Mouse (Mus musculus): ENCODE data around the gene Trim11.

Trim11 gene

DNA sequence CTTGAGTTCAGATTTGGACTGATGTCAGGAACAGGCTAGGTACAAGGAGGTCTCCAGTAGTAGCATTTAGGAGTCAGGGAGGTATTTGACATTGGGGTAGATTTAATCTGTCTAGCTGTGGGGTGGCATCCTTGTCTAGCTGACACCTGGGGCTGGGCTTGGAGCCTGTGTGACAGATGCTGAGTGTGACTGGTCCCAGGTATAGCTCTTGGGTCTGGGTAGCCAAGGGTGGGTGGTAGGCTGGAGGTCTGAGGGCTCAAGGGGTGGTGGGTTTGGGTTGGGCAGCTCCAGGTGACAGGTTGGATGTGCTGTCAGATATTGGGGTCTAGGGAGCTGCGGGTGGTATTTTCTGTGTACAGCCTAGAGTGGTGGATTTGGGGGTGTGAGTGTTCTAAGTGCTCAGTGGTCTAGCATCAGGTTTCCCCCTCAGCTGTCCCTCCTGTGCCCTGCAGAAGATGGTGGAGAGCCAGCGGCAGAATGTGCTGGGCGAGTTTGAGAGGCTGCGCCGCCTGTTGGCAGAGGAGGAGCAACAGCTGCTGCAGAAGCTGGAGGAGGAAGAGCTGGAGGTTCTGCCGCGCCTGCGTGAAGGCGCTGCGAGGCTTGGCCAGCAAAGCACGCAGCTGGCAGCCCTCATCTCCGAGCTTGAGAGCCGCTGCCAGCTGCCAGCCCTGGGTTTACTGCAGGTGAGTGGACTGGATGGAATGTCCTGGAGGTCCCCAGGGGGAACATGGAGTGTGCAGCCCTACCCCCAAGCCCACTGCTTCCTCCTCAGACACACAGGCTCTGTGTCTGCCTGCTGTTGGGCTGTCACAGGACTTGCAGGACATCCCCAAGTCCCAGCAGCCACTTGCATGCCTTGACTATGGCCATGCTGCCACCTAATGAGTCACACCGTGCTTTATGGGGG, 3.9 kb downstream of the Trim11 start:
- peak; percentile 56 for DNase-seq (ENCODE audit: low read depth)

DNA sequence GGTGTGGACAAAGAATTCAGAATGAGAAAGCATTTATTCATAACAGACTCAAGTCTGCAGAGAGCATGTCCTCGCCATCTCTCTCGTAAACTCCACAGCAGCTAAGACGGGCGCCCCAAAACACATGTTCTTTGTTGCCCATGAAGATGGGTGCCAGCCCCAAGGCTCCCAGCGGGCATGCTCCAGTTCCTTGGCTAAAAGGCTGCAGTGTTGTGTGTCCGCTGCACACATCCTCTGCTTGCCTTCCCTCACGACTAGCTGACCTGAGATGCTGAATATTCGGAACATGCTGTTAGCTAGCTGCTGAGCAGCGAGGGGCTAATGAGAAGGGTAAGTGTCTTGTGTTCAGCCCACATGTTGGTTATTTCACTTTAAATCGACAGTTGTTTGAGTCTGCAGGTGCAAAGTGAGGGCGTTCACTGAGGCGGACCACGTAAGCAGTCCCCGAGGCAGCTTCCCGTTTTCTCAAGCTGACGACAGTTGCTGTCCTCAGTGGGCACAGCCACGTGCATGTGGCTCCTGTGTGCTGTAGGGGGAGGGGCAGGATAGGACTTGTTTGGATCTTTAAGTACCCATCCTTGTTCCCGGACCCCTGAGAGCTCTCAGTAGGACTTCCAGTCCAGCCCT, 4.7 kb downstream of the Trim11 start:
- no peak for DNase-seq (ENCODE audit: low read depth)

DNA sequence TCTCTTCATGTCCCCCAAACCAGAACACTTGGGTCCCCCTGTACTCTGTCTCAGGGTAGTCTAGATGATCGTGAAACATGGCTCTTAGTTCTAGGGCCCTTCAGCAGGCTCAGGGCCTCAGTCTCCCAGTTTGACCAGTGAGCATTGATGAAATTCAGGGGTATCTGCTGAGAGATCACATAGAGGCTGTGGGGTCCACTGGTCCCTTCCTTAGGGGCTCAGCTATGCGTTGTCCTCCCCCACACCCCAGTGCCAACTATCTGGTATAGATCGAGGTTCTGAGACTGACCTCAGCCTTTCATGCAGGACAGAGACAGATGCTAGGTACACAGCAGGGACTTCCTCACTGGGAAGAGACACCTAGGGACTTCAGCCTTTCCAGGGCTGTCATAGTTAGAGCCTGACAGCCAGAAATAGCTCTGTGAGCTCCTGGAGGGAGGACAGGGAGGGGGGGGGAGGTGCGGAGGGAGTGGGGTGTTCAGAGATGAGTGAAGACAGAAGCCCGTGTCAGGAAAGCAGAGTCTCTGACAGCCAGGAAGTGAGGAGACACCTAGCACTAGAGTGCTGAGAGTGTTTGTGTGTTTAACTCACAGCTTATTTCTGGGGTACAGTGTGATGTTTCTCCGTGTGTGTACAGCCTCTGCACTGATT, 5.9 kb downstream of the Trim11 start:
- DNase-seq (ENCODE audit: low read depth): no peak

GRCm38 (mm10) chr11:58984657-58985056, 6.8 kb downstream of the Trim11 start:
- no peak for DNase-seq (ENCODE audit: low read depth)

DNA sequence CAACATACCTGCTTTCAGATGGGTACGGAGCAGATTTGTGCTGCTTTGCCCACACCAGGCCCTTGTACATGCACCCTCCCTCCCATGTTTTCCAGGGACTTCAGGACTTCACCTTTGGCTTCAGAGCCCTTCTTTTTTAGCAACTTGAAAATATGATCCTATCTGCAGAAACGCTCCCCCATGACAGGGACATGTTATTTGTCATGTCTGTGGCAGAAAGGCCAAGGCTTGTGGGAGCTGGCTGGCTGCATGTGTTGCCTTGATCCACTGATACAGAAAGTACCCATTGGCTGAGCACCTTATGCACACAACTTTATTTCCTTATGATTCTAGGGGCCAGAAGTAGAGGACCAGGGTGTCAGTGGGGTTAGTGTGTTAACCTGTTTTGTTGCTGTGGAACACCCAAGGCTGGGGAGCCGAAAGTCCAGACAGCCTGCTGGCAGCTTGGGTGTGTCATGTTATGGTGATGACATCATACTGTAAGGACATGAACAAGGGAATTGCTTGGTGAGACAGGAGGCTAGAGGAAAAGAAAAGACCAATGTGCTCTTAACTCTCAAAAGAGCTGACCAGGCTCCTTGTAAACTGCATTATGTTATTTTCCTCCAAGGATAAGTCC, 7.5 kb downstream of the Trim11 start:
- no peak for DNase-seq (ENCODE audit: low read depth)

GRCm38 (mm10) chr11:58989166-58989565, 11.3 kb downstream of the Trim11 start:
- no peak for DNase-seq (ENCODE audit: low read depth)

GRCm38 (mm10) chr11:58990141-58990540, 12.2 kb downstream of the Trim11 start:
- no peak for DNase-seq (ENCODE audit: low read depth)

DNA sequence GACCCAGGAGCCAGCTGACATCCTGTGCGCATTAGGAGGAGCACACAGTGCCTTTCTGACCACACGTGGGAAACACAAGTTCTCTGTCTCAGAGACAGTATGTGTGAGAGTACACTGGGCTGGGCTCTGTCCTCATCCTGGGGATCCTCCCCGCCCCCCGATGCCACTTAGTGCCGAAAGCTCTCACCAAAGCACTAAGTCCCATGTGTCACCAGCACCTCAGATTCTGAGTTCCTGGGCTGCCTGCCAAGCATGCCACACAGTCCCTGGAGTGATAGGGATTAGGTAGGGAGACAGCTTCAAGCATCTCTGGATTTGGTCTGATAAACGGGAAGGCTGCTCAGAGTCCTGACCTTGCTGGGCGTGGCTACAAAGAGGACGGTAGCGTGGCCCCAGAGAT, 12.9 kb downstream of the Trim11 start:
- no peak for DNase-seq (ENCODE audit: low read depth)

DNA sequence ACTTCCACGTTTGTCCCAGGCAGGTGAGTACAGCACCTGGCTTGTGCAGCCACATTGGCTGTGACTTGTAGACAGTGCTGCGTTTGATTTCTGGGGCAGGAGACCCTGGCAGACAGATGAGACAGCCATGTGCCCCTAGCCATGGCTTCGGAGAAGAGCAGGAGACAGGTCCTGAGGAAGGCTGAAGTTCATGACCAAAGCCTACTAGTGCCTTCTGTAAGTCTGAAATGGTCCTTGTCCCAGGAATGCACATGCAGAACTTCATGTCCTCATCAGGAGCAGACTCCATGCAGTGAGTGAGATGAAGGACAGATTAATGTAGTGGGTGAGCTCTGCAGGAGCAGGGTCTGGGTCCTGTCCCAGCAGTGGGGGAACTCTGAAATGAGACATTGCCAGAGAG, 14.0 kb downstream of the Trim11 start:
- DNase-seq (ENCODE audit: low read depth): no peak

DNA sequence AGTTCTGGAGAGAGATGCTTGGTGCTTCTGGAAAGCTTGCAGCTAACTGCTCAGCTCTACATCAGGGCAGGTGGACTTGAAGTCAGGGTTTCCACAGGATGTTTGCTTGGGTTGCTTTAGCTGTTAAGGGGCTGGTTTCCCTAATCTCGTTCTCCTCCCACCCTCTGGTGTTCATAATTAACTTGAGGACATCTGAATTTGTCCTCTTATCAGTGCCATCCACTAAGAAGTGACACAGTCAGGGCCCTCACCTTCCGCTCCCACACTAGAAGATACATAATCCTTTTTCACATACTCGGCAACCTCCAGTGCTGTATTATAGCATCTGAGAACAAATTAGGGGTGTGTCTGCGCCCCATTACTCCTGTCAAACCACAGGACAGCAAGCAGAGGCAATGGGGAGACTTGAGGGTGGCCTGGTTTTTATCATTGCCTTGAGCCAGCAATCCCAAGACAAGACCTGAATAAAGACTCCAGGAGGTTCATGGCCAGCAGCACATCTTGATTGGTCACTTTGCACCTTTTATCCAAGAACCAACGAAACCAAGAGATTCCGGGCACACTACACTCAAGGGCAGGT, 15.3 kb downstream of the Trim11 start:
- DNase-seq (ENCODE audit: low read depth): no peak

DNA sequence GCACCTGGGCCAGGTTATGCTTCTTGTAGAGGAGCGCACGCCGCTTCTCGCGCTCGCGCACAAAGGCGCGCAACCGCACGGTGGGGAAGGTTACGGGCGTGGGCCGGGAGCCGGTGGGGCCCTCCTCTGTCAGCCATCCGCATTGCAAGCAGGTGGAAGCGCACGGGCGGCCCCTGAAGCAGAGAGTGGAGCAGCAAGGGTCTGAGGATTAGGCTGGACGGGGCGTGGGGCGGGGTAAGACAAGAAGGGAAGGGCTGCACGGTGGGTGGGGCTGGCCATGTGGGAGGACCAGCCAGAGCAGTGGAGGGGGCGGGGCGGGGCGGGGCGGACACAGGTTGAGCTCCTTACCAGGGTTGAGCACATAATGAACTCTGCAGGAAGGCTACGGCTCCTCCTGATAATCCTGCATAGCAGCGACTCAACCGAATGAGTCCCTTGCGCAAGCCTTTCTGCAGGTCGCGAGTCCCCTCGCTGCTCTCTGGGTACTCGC, 16.5 kb downstream of the Trim11 start:
- DNase-seq (ENCODE audit: low read depth): no peak

- no peak for DNase-seq (ENCODE audit: low read depth)
Observed at GRCm38 (mm10) chr11:58995061-58995806, 17.3 kb downstream of the Trim11 start.

- DNase-seq (ENCODE audit: low read depth): no peak
Observed at GRCm38 (mm10) chr11:58995807-58996370, 18.0 kb downstream of the Trim11 start.

GRCm38 (mm10) chr11:58997541-58997940, 19.6 kb downstream of the Trim11 start:
- DNase-seq (ENCODE audit: low read depth): no peak

- no peak for DNase-seq (ENCODE audit: low read depth)
Observed at GRCm38 (mm10) chr11:58999158-58999557, 21.3 kb downstream of the Trim11 start.

DNA sequence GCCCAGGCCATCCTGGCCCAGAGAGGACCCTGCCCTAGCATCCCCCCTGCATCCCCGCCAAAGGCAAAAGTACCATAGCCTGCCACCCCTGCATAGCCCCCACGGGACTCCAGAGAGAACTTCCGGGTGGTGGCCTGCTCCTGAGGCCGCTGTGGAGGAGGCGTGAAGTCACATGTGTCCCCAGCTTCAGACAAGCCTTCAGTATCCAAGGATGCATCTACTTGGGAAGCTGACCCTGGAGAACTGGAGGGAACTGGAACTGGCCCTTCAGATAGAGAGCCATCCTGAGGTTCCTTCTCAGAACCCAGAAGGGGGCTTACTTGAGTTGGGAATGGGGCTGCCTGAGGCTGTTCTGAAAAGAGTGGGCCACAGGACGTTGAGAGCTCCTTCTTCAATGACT, 21.9 kb downstream of the Trim11 start:
- no peak for DNase-seq (ENCODE audit: low read depth)

GRCm38 (mm10) chr11:59000635-59001034, 22.7 kb downstream of the Trim11 start:
- no peak for DNase-seq (ENCODE audit: low read depth)

DNA sequence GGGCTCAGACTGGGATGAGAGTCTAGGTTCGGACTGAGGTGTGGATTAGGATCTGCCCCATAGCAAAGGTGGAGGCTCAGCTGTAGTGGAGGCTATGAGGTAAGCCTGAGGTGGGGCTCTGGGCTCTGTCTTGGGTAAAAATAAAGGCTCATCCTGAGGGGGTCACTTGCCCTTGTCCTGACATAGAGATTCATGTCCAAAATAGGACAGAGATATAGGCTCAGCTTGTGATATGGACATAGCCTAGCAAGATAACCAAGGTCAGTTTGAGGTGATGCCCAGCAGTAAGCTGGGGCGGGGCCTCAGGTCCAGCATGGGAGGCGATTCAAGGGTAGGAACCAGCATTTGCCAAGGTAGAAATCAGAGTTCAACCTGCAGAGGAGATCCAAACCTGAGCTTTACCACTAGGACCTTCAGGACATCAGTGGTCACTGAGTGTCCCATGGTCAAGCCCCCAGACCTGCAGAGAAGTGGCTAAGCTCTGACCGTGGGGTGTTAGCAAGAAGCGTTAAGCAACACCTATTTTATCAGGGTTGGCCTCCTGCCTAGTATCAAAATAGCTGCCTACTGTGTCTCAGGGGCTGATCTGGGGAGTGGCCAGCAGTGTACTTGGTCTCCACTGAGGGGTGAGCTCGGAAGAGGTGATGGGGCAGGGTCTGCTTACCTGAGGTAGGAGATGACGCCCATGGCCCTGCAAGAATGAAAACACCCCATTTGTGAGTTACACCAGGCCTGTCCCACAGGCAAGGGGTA, 24.6 kb downstream of the Trim11 start:
- DNase-seq (ENCODE audit: low read depth): no peak

- DNase-seq (ENCODE audit: low read depth): no peak
Observed at GRCm38 (mm10) chr11:59015052-59015451, 37.2 kb downstream of the Trim11 start.

- no peak for DNase-seq (ENCODE audit: low read depth)
Observed at GRCm38 (mm10) chr11:59026411-59026810, 48.5 kb downstream of the Trim11 start.
